Mouse (Mus musculus): ENCODE measurements around the gene Tekt3. TPM values are rescaled to one million over a fixed set of nuclear protein-coding genes. Genes with fewer than 3 reads are reported as not detected.

The Tekt3 gene
- polyA plus RNA-seq, 1 experiment: not detected

DNA sequence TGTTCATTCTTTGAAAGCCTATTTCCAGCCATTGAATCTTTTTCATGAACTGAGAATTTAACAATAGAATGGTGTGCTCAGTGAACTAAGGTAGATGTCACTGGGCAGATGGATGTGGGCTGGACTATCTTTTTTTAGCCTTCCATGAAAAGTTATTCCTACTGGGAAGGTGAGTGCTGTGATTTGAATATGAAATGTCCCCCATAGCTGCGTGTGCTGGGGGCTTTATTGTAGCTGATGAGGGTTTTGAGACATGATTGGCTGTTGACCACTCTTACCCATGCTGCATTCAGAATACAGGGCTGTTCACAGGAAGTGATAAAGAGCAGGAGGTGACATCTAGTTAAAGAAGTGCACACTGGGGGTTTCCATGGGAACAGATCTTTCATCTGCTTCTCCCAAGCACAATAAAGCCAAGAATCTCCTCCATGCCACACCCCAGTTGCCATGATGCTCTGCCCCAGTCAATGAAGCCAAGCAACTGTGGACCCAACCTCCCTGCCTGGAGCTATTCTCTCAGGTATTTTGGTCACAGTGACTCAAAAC lies 47.8 kb downstream of the Tekt3 start:
- Histone ChIP-seq H3K27ac (ENCODE audit: insufficient read depth, low read depth, low read length) (no peak overlapping the region), H3K27me3 (ENCODE audit: control insufficient read depth, insufficient read depth, low read length) (no peaks in the 10 kb centered on the region), H3K4me3 (ENCODE audit: low read depth, low read length) (no peak overlapping the region), H3K36me3 (ENCODE audit: control insufficient read depth, insufficient read depth, low read length) (no peaks in the 10 kb centered on the region), H3K4me1 (ENCODE audit: control insufficient read depth, insufficient read depth, insufficient read length, low read length) (no peaks in the 10 kb centered on the region)
- no peak for TF ChIP-seq CTCF (IDR thresholded peaks at IDR 0.05; ENCODE audit: extremely low read depth, insufficient read length, insufficient replicate concordance, low read depth, low read length)
- TF ChIP-seq POLR2A (IDR thresholded peaks at IDR 0.05; ENCODE audit: low read depth, low read length): no peak
- WGBS: 83% methylated on average over 1 of the region's 1 CpGs

DNA sequence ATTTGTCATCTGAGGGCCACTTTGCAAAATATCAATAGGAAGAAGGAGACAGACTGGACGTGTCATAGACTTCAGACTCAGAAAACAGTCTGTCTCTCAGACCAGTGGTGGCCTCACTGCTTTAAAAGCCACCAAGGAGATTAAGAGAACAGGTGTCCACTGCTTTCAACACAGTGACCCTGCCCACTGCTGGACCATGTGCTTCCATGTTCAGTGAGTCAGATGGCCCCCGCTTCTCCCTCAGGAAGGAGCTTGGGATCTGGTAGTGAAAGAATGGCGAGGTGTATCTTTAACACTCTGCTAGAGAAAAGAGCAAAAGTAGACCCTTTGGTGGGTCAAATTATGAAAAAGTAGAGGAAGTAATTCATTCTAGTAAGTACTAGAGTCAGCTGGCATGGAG lies 48.9 kb downstream of the Tekt3 start:
- 79% methylated on average over 3 of the region's 3 CpGs for WGBS

DNA sequence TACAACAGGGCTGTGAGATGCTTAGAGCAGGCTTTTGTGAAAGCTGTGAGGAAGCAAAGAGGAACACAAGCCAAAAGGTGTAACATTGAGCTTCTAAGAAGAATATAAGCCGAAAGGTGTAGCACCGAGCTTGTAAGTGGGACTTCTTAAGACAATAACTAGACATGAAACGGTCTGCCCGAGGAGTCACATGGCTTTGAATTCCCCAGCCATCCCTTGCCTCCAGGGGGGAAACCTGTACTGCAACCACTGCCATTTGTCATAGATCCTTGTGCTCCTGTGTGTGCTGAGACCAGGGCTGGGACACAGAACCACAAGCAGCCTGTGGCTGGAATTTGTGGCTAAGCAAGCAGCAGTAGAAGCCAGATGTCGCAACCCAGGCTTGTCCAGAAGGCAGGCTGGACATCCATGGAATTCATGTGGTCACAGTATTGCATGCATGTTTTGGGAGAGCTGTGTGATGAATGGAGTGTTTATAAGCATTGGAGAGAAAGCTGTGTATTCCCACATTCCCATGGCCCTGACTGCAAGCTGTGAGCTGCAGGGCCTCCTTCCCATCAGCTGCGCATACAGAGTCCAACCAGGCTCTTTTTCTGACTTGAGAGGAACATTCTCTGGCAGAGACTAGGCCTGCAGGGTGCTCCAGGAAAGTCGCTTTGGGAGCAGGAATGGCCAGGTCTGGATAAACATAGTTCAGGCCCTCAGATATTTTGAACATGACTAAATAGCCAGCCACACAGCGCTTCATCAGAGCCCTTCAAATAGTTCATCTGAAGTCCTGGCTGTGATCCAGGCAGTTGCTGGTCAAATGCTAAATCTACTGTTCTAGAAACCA lies 53.6 kb downstream of the Tekt3 start:
- TF ChIP-seq CTCF (IDR thresholded peaks at IDR 0.05; ENCODE audit: extremely low read depth, insufficient read length, insufficient replicate concordance, low read depth, low read length): no peak
- no peaks in the 10 kb centered on the region for H3K27me3 ChIP-seq (ENCODE audit: control insufficient read depth, insufficient read depth, low read length)
- WGBS: 84% methylated on average over 8 of the region's 8 CpGs
- H3K36me3 ChIP-seq (ENCODE audit: control insufficient read depth, insufficient read depth, low read length): no peaks in the 10 kb centered on the region
- H3K4me3 ChIP-seq (ENCODE audit: low read depth, low read length): no peak overlapping the region
- H3K27ac ChIP-seq (ENCODE audit: insufficient read depth, low read depth, low read length): no peak overlapping the region
- no peaks in the 10 kb centered on the region for H3K4me1 ChIP-seq (ENCODE audit: control insufficient read depth, insufficient read depth, insufficient read length, low read length)

More for the DNA sequence above, 48.9 kb downstream of the Tekt3 start:
- Histone ChIP-seq H3K27me3 (ENCODE audit: control insufficient read depth, insufficient read depth, low read length) (no peaks in the 10 kb centered on the region), H3K36me3 (ENCODE audit: control insufficient read depth, insufficient read depth, low read length) (no peaks in the 10 kb centered on the region), H3K4me1 (ENCODE audit: control insufficient read depth, insufficient read depth, insufficient read length, low read length) (no peaks in the 10 kb centered on the region), H3K4me3 (ENCODE audit: low read depth, low read length) (no peak overlapping the region), H3K27ac (ENCODE audit: insufficient read depth, low read depth, low read length) (no peak overlapping the region)
- TF ChIP-seq CTCF (IDR thresholded peaks at IDR 0.05; ENCODE audit: extremely low read depth, insufficient read length, insufficient replicate concordance, low read depth, low read length): no peak
- TF ChIP-seq POLR2A (IDR thresholded peaks at IDR 0.05; ENCODE audit: low read depth, low read length): no peak

DNA sequence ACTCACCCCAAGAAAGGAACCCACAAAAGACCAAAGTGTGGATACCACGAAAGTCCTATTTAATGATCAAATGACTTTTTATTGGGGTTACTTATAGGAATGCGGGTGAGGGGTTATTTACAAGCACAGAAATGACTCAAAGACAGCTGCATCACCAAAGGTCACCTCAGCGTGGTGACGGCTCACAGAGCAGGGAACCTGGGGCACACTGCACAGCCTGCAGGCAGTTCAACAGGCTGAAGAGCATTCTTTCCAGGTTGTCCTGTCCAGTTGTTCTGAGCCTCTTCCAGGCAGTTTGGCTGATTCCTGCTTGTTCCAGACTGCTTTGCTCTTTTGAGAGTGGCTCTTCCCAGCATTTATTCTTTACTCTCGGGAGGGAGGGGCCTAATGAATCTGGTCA lies 55.2 kb downstream of the Tekt3 start:
- no peaks in the 10 kb centered on the region for H3K4me1 ChIP-seq (ENCODE audit: control insufficient read depth, insufficient read depth, insufficient read length, low read length)
- TF ChIP-seq CTCF (IDR thresholded peaks at IDR 0.05; ENCODE audit: extremely low read depth, insufficient read length, insufficient replicate concordance, low read depth, low read length): no peak
- TF ChIP-seq POLR2A (IDR thresholded peaks at IDR 0.05; ENCODE audit: low read depth, low read length): no peak
- no peak overlapping the region for H3K27ac ChIP-seq (ENCODE audit: insufficient read depth, low read depth, low read length)
- no peak overlapping the region for H3K4me3 ChIP-seq (ENCODE audit: low read depth, low read length)
- 88% methylated on average over 5 of the region's 5 CpGs for WGBS
- no peaks in the 10 kb centered on the region for H3K36me3 ChIP-seq (ENCODE audit: control insufficient read depth, insufficient read depth, low read length)
- H3K27me3 ChIP-seq (ENCODE audit: control insufficient read depth, insufficient read depth, low read length): no peaks in the 10 kb centered on the region

DNA sequence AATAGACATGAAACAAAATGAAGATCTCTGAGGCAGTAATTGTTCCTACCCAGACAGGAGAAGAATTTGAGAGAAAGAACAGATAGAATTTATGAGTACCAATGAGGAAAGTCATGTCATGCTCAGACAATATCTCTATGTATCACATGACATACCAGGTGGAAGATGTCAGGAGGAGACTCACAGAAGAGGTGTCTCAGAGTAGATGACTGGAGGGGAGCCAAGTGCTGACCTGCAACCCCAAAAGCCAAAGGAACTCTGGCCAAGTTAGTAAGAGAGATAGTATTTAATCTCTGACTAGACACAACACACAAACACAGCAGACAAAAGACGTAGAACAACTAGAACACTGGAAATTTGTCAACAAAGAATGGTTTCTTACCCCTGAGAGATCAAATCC lies 55.8 kb downstream of the Tekt3 start:
- 68% methylated on average over 1 of the region's 1 CpGs for WGBS
- H3K4me3 ChIP-seq (ENCODE audit: low read depth, low read length): no peak overlapping the region
- H3K27me3 ChIP-seq (ENCODE audit: control insufficient read depth, insufficient read depth, low read length): no peaks in the 10 kb centered on the region
- no peaks in the 10 kb centered on the region for H3K36me3 ChIP-seq (ENCODE audit: control insufficient read depth, insufficient read depth, low read length)
- H3K27ac ChIP-seq (ENCODE audit: insufficient read depth, low read depth, low read length): no peak overlapping the region
- H3K4me1 ChIP-seq (ENCODE audit: control insufficient read depth, insufficient read depth, insufficient read length, low read length): no peaks in the 10 kb centered on the region
- TF ChIP-seq CTCF (IDR thresholded peaks at IDR 0.05; ENCODE audit: extremely low read depth, insufficient read length, insufficient replicate concordance, low read depth, low read length) (no peak), POLR2A (IDR thresholded peaks at IDR 0.05; ENCODE audit: low read depth, low read length) (no peak)

DNA sequence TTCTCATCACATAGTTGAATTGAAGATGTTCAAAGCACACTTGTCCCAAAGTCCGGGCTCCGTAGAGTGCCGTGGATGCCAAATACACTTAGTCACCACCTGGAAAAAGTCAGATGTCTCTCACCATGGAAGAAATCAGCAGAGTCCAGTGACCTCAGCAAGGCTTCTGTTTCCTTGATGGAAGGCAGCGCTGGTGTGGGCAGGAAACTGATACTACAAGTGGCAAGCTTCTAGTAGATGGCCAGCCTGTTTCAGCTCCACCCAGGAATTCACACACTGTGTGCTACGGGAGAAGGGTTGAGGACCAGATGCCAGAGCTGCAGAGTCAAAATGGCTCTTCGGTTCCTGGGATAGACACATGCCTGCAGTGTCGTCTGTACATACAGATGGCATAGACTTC lies 58.3 kb downstream of the Tekt3 start:
- TF ChIP-seq CTCF (IDR thresholded peaks at IDR 0.05; ENCODE audit: extremely low read depth, insufficient read length, insufficient replicate concordance, low read depth, low read length) (no peak), POLR2A (IDR thresholded peaks at IDR 0.05; ENCODE audit: low read depth, low read length) (no peak)
- WGBS: 70% methylated on average over 7 of the region's 7 CpGs
- H3K27me3 ChIP-seq (ENCODE audit: control insufficient read depth, insufficient read depth, low read length): no peaks in the 10 kb centered on the region
- no peaks in the 10 kb centered on the region for H3K36me3 ChIP-seq (ENCODE audit: control insufficient read depth, insufficient read depth, low read length)
- H3K4me1 ChIP-seq (ENCODE audit: control insufficient read depth, insufficient read depth, insufficient read length, low read length): no peaks in the 10 kb centered on the region
- no peak overlapping the region for H3K27ac ChIP-seq (ENCODE audit: insufficient read depth, low read depth, low read length)
- no peak overlapping the region for H3K4me3 ChIP-seq (ENCODE audit: low read depth, low read length)

DNA sequence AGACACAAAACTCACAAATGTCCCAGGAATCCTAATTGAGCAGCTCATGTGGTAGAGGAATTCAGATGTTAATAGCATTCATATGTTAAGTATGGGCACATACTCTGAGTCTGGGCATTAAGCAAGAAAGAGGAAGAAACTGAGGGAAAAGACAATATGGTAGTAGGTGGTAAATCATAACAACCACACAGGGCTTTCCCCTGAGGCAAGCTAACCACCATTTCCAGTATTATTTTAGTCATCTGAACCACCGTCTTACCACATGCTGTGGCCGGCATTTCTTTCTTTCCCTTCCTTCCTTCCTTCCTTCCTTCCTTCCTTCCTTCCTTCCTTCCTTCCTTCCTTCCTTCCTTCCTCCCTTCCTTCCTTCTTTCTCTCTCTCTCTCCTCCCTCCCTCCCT lies 60.8 kb downstream of the Tekt3 start:
- WGBS: 78% methylated on average over 2 of the region's 2 CpGs
- H3K36me3 ChIP-seq (ENCODE audit: control insufficient read depth, insufficient read depth, low read length): no peaks in the 10 kb centered on the region
- H3K27me3 ChIP-seq (ENCODE audit: control insufficient read depth, insufficient read depth, low read length): no peaks in the 10 kb centered on the region
- H3K4me3 ChIP-seq (ENCODE audit: low read depth, low read length): no peak overlapping the region
- H3K4me1 ChIP-seq (ENCODE audit: control insufficient read depth, insufficient read depth, insufficient read length, low read length): no peaks in the 10 kb centered on the region
- TF ChIP-seq POLR2A (IDR thresholded peaks at IDR 0.05; ENCODE audit: low read depth, low read length) (no peak), CTCF (IDR thresholded peaks at IDR 0.05; ENCODE audit: extremely low read depth, insufficient read length, insufficient replicate concordance, low read depth, low read length) (no peak)
- no peak overlapping the region for H3K27ac ChIP-seq (ENCODE audit: insufficient read depth, low read depth, low read length)
